Mouse (Mus musculus) embryo, embryonic 10.5 days (tissue): ENCODE measurements around the gene Egfem1.
A peak's percentile ranks its signal among the peaks of the same experiment; 100 is the strongest.

Source experiments
- DNase-seq: peaks from one replicate; pipeline ENCODE4 v3.0.0-alpha.2; 2015; ENCODE audit warnings: low spot score

The Egfem1 gene

GRCm38 (mm10) chr3:29135176-29136064 is 53.6 kb downstream of the Egfem1 start:
- DNase-seq = peak; percentile 37

- DNase-seq = peak; percentile 73
These were observed 54.5 kb downstream of the Egfem1 start for GRCm38 (mm10) chr3:29136065-29136955.

DNA sequence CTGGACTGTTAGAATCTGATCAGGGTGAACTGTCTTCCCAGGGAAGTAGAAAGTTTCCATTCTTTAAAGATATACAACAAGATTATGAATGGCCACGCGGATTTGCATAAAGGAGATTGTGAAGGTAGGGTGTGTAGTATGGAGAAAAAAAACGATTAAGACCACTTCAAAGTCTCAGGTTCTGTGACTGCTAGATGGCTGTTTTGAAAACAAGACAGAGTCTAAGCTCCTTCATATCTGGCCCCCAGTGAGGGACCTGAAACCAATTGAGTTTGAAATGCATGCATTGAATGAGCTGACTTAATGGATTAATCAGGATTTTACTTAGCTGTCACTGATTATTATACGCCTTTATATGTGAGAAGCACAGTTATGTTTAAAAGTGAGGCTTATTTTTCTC is 86.6 kb downstream of the Egfem1 start:
- DNase-seq = no peak

- no peak for DNase-seq
These were observed 87.2 kb downstream of the Egfem1 start for GRCm38 (mm10) chr3:29169003-29169402.

- no peak for DNase-seq
These were observed 95.2 kb downstream of the Egfem1 start for GRCm38 (mm10) chr3:29176991-29177390.

DNA sequence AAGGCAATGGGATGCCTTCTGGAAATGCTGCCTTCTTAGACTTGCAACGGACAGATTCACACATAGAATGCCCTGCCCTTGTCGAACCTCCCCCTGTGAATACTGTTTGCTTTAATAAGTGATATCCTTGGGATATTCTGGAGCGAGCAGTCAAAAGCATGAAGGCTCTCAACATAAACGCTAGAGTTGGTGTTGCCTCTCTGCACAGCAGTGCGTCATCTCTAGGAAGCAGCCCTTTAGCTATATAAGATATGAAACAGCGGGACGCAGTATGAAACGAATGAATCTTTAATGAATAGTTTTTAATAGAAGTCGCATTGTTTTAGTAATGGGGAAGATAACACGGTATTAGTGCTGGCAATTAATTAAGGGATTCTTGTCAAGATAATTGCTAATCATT is 101.2 kb downstream of the Egfem1 start:
- no peak for DNase-seq

GRCm38 (mm10) chr3:29183615-29184198 is 101.9 kb downstream of the Egfem1 start:
- DNase-seq = peak; percentile 37

DNA sequence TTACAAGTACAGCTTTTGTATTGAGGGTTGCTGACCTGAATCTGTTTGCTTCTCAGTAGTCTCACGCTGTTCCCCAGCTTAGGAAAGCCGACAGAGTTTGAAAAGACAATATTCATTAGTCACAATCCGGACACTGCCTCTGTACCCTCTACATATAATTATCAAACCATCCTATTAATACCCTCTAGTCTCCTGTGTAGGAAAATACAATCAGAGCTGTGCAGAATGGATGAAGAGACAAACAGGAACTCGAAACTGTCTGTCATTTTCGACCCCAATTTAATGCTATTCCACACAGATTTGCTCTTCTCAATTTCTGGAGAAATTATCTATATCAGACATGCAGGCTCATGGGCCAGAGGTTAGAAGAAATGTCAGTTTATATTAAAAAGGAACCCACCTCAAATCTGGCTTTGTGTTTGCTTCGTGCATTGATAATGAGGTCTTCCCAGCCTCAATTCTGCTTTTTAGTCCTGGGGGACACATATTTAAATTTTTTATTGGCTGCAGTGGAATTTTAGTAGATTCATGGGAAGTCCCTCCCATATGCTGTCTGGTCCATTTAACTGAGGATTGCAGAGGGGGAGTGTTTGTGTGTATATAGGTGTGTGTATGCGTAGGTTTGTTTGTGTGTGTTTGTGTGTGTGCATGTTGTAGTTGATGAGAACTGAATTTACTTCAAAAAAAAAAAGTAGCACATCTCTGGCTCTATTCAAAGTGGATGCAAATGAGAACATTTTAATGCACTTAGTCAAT is 102.8 kb downstream of the Egfem1 start:
- no peak for DNase-seq

DNA sequence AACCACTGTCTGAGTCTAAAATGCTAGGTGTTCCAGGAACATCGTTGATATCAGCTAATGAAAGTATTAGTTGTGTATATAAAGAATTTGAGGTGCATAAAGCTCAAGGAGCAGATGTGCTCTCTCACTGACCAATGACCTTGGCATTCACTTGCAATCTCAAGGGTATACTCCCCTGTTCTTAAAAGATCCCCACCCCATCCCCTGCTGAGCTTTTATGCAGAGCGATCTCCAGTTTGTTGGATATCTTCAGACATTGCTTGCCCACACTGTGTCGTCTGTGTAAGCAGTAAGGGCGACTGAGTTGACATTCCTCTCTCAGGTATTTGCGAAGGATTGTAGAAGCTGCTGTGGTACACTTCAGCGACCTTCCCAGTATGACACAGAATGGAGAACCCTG is 108.4 kb downstream of the Egfem1 start:
- DNase-seq = no peak

DNA sequence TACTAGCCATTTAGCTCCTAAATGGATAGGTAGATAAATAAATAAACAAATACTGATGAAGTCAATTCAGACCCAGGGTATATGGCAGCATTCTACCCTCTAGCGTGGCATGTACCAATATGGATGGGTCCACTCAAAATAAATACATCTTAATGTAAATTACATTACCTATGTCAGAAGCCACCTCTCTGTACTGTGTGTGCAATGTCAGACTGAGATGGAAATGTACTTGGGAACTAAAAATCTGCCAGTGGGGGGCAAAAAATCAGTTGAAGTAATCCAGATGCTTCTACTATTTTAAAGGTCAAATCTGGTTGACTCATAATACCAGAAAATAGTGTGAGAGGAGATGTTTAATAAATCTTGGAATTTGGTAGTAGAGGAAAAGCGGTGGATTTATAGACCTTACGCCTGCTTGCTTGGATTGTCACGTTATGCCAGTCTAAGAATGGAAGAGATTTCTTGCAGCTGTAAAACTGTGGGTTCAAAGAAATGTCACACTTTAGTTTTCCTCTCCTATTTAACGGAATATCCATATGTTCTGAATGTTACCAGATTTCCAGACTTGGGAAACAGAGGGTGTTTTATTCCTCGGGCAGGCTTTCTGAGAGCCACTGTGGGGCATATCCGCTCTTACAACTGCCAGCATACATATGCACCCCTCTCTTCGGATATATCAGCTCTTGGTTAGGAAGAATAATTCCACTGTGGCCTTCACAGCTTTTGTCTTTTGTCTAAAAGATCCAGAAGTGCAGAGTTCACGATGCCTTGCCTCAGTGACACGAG is 116.1 kb downstream of the Egfem1 start:
- no peak for DNase-seq

DNA sequence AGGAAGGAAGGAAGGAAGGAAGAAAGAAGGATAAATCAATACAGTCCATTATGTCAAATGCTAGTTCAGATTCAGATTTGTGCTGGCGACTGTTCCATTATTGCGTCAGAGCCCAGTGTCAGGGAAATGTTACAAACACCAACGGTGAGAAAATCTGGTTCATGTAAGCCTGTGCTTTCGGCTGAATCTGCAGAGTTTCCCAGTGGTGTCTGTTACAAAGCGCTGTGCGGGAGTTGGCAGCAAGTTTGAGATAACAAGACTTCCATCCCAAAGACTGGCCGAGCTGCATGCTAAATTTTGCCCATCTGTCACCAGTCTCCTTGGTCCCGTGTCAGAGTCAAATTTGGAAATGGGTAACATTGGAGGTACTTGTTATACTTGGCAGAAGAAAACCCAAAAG is 118.8 kb downstream of the Egfem1 start:
- no peak for DNase-seq

- DNase-seq = no peak
These were observed 120.7 kb downstream of the Egfem1 start for GRCm38 (mm10) chr3:29202536-29202935.

GRCm38 (mm10) chr3:29222414-29222813 is 140.6 kb downstream of the Egfem1 start:
- no peak for DNase-seq

- DNase-seq = no peak
These were observed 147.9 kb downstream of the Egfem1 start for GRCm38 (mm10) chr3:29229712-29230111.

DNA sequence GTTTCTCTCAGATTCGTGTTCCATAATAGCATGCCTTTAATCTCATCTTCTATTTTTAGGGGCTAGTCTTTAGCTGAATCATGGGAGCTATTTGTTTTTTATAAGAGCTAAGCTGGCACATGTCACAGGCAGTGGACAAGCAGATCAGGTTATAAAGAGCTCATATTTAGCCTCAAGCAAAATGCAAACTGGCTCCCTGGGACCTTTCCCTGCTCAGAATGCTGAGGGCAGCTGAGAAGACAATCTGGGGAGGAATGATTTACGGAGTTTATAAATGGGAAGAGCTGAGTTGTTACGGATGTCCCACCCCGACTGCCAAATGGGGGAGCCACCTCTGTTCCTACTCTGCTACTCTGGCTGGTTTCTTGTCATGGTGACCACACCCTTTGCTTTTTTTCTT is 153.7 kb downstream of the Egfem1 start:
- DNase-seq = no peak

- no peak for DNase-seq
These were observed 154.7 kb downstream of the Egfem1 start for GRCm38 (mm10) chr3:29236517-29236916.

GRCm38 (mm10) chr3:29243600-29243999 is 161.8 kb downstream of the Egfem1 start:
- no peak for DNase-seq

- no peak for DNase-seq
These were observed 209.8 kb downstream of the Egfem1 start for GRCm38 (mm10) chr3:29291633-29292032.

GRCm38 (mm10) chr3:29292251-29292650 is 210.4 kb downstream of the Egfem1 start:
- DNase-seq = peak; percentile 35

- no peak for DNase-seq
These were observed 211.4 kb downstream of the Egfem1 start for GRCm38 (mm10) chr3:29293230-29293629.

GRCm38 (mm10) chr3:29342223-29342791 is 260.5 kb downstream of the Egfem1 start:
- no peak for DNase-seq
